Mouse (Mus musculus) liver, embryonic 15.5 days (tissue): ENCODE measurements around the gene Napa. TPM values are rescaled to one million over a fixed set of nuclear protein-coding genes. Genes with fewer than 3 reads are reported as not detected.

ENCODE experiments used
- ATAC-seq: fragments of 200-750 bp; cut with Nextera tagmentation; 2 replicates; pipeline ENCODE4 v1.8.0; 2017; ENCODE audit warnings: moderate number of reproducible peaks, mild to moderate bottlenecking, moderate library complexity; ENCODE audit not compliant: insufficient read depth
- H3K27ac ChIP-seq: fragments of 300-500 bp; sonication (generic); replicated peaks from 2 replicates; pipeline ENCODE4 v1.5.1; 2015; ENCODE audit warnings: mild to moderate bottlenecking, inconsistent platforms
- H3K27me3 ChIP-seq: fragments of 300-500 bp; sonication (generic); 2 replicates; pipeline ENCODE4 v1.6.1; 2015; ENCODE audit warnings: mild to moderate bottlenecking, inconsistent platforms
- H3K36me3 ChIP-seq: fragments of 300-500 bp; sonication (generic); replicated peaks from 2 replicates; pipeline ENCODE4 v1.6.1; 2015; ENCODE audit warnings: moderate library complexity, mild to moderate bottlenecking, inconsistent platforms
- H3K4me1 ChIP-seq: fragments of 300-500 bp; sonication (generic); replicated peaks from 2 replicates; pipeline ENCODE4 v1.6.1; 2015; ENCODE audit warnings: inconsistent platforms
- H3K4me2 ChIP-seq: fragments of 300-500 bp; sonication (generic); 2 replicates; pipeline ENCODE4 v1.6.1; 2015; ENCODE audit warnings: moderate library complexity, mild to moderate bottlenecking, inconsistent platforms
- H3K4me3 ChIP-seq: fragments of 300-500 bp; sonication (generic); replicated peaks from 2 replicates; pipeline ENCODE4 v1.5.1; 2015; ENCODE audit warnings: mild to moderate bottlenecking, inconsistent platforms
- H3K9ac ChIP-seq: fragments of 300-500 bp; sonication (generic); 2 replicates; pipeline ENCODE4 v1.6.1; 2015; ENCODE audit warnings: moderate library complexity, mild to moderate bottlenecking, inconsistent platforms
- H3K9me3 ChIP-seq: fragments of 300-500 bp; sonication (generic); replicated peaks from 2 replicates; pipeline ENCODE4 v1.6.1; 2016; ENCODE audit warnings: inconsistent platforms
- WGBS: fragments of 180-500 bp; shearing (Covaris S2); methylation state at CpG from one replicate; pipeline ENCODE4 v1.1.7; 2015; ENCODE audit warnings: mixed read lengths; ENCODE audit not compliant: insufficient replicate concordance; 5-methylcytosine and 5-hydroxymethylcytosine counted together
- polyA plus RNA-seq: library from polyadenylated mRNA; unstranded; fragments of >200 nt; fragmentation: Nextera tagmentation; extraction: Ambion mirVana; gene quantifications from 2 replicates; pipeline ENCODE4 v1.2.1, GENCODE M21; 2015

The Napa gene
- 159 and 169 TPM in 2 replicates for polyA plus RNA-seq

DNA sequence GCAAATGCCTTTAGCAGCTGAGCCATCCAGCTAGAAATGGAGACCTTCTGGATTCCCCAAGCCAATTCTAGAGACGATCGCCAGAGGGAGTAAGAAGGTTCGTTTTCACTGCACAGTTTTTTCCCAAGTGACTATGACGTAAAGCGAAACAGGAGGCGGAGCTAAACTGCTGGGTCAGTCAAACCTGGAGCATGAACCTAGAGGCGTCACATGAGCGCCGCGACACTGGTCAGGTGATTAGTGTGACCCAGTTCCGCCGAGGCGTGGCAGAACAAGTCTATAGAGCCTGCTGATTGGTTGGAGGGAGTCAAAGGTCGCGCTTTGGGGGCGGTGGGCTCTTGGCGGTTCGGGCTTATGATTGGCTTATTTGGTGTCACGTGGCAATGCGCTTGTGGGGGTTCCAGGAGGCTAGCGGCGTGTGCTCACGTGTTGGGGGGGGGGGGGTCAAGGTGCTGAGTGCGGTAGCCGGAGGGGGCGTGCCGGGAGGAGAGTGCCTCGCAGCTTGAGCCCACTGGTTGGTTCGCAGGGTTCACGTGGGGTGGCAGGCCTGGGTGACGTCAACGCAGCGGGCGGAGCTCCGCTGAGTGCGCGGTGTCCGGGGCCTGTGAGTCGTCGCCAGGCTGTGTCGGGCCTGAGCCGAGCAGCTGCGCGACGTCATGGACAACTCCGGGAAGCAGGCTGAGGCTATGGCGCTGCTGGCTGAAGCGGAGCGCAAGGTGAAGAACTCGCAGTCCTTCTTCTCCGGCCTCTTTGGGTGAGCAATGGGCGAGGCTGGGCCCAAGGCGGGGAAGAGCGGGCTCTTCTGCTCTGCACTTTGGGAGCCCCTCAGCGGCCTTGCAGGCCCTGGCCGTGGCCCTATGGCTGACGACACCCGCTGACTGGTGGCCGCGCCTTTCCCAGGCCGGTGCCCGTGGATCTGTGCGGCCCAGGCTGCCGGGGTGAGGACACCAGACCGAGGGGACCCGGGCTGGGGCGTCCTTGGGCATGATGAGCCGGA lies at the start of gene Napa:
TSS of gene Napa (plus strand) at position 438 of the 997 bp plus-strand sequence.
- peaks cover 52% of the 10 kb centered on the region for H3K4me1 ChIP-seq
- H3K9ac ChIP-seq: peak within 1 kb of the TSS; percentile 94
- ATAC-seq: peak; percentile 94
- H3K36me3 ChIP-seq: peaks cover 31% of the 10 kb centered on the region
- H3K27ac ChIP-seq: peak within 1 kb of the TSS; percentile 96
- H3K9me3 ChIP-seq: no peaks in the 10 kb centered on the region
- 0 out of 2 replicates have a peak, but pooled peaks cover 10% of the 10 kb centered on the region for H3K27me3 ChIP-seq
- WGBS: under 1% methylated on average over 68 of the region's 68 CpGs
- H3K4me2 ChIP-seq: peak within 1 kb of the TSS; percentile 79
- H3K4me3 ChIP-seq: peak within 1 kb of the TSS; percentile 78

DNA sequence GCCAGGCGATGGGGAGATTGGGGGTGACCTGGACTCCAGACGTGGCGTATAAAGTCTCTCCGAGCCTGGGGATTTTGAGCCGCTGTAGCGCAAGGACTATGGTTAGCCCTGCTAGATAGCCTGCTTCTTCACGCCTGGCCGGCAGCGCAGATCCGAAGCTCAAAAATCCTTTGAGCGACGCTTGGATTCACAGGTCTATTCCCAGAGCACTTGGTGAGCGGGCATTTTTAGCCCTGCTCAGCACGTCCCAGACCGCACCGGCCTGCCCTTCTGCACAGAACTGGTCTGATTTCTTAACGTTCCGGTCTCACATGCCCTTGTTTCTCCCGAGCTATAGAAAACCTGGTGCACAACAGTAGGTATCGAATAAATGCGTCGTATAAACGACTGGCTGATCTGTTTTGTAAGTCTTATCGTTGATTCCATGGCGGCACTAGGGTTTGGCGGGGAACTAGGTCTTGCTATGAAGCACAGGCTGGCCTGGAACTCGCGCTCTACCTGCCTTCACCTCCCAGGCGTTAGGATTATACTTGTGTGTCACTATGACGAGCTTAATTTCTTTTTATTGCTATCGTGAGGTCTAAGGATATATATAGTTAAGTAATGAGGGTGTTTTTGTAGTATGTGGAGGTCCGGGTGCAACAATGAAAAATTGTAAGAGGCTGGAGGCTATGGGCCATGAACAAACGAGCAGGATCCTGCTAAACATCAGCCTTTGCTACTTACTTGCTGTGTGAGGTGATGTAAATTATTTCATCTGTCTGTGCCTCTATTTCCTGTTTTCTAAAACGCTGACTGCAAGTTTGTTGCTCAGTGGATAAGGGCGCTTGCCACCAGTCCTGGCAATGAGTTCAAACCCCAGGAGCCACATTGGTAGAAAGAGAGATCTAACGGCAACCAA lies 49.3 kb upstream of the Napa start:
- H3K4me3 ChIP-seq: peak overlapping the region; percentile 88
- peak overlapping the region; percentile 91 for H3K27ac ChIP-seq
- H3K9me3 ChIP-seq: no peaks in the 10 kb centered on the region
- peak; percentile 1; the same call in 1 of the 2 replicates for ATAC-seq
- no peaks in the 10 kb centered on the region; the same call in 1 of the 2 replicates for H3K36me3 ChIP-seq
- H3K4me1 ChIP-seq: peaks cover 84% of the 10 kb centered on the region
- peak overlapping the region; percentile 95 for H3K9ac ChIP-seq
- WGBS: 4% methylated on average over 36 of the region's 36 CpGs
- H3K4me2 ChIP-seq: peak overlapping the region; percentile 99
- no peaks in the 10 kb centered on the region for H3K27me3 ChIP-seq

DNA sequence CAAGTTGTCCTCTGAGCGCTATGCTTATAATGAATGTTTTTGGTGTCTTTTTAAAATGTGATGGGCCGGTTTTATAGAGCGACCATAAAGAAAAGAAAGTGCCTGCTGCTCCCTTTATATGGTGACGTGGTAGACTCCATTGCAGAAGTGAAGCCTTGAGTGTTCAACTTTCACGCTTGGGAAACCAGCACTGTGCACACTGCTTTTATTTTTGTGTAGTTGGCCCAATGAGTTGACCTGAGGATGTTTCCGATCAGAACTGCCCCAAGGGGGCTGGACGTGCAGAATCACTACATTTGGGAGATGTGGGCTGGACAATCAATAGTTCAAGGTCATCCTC lies 48.7 kb upstream of the Napa start:
- 50% methylated on average over 7 of the region's 7 CpGs for WGBS
- Histone ChIP-seq H3K4me1 (peaks cover 80% of the 10 kb centered on the region), H3K27ac (peak overlapping the region; percentile 91), H3K27me3 (no peaks in the 10 kb centered on the region), H3K36me3 (no peaks in the 10 kb centered on the region; the same call in 1 of the 2 replicates), H3K9me3 (no peaks in the 10 kb centered on the region), H3K9ac (peak overlapping the region; percentile 95), H3K4me3 (peak overlapping the region; percentile 88), H3K4me2 (peak overlapping the region; percentile 99)
- no peak for ATAC-seq

DNA sequence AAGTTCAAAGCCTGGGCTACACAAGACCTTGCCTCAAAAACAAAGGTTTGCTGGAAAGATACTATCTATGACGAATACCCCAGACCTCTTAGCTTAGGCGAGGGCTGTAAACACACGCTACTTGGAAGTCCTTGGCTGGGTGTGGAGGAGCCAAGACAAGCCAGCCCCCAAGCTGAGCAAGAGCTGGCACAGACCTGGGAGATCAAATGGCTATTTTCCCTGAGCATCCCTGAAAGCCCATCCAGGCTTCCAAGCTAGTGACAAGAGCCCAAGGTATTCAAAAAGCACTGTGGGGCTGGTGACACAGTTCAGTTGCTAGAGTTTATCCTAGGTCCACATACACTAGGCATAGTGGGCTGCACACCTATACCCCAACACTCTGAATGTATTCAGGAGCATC lies 47.7 kb upstream of the Napa start:
- no peaks in the 10 kb centered on the region for H3K27me3 ChIP-seq
- 75% methylated on average over 3 of the region's 3 CpGs for WGBS
- no peak for ATAC-seq
- no peaks in the 10 kb centered on the region; the same call in 1 of the 2 replicates for H3K36me3 ChIP-seq
- peak overlapping the region; percentile 91; the same call in 1 of the 2 replicates for H3K27ac ChIP-seq
- H3K4me3 ChIP-seq: peak overlapping the region; percentile 88; the same call in 1 of the 2 replicates
- 0 out of 2 replicates have a peak overlapping the region, but pooled peaks have one; percentile 95 for H3K9ac ChIP-seq
- peak overlapping the region; percentile 99 for H3K4me2 ChIP-seq
- peaks cover 69% of the 10 kb centered on the region for H3K4me1 ChIP-seq
- no peaks in the 10 kb centered on the region for H3K9me3 ChIP-seq

DNA sequence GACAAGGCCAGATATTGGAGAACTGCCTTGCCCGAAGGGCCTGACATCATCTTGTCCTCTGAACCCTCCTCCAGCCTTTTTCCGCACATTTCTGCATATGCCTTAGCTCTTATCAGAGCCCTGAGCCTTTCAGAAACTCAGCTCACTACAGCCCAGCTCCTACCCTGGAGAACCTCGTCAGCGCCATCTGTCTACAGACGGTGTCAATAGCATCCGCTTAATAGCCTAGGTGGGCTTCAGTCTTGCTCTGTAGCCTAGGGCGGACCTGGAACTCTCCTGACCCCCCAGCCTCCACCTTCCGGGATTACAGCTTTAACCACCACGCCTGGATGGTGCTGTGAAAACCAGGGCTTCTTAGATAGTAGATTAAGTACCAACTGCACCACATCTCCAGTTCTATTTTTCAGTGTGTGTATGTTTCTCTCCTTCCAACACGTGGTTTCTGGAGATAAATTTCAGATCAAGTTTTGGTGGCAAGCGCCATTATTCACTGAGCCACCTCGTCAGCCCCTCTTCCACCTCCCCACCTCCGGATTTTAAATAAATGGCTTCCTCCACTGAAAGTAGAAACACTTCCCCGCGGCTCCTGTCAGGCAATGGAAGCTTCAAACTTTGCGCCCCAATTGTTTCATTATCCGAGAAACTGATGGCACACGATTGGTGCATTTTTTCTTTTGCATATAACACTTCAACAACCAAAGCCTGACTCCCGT lies 46.2 kb upstream of the Napa start:
- Histone ChIP-seq H3K36me3 (no peaks in the 10 kb centered on the region; the same call in 1 of the 2 replicates), H3K4me1 (peaks cover 59% of the 10 kb centered on the region), H3K27me3 (no peaks in the 10 kb centered on the region), H3K4me2 (peak overlapping the region; percentile 99), H3K9me3 (no peaks in the 10 kb centered on the region), H3K4me3 (peak overlapping the region; percentile 76), H3K9ac (peak overlapping the region; percentile 76), H3K27ac (peak overlapping the region; percentile 96)
- peak; percentile 23 for ATAC-seq
- under 1% methylated on average over 19 of the region's 19 CpGs for WGBS

DNA sequence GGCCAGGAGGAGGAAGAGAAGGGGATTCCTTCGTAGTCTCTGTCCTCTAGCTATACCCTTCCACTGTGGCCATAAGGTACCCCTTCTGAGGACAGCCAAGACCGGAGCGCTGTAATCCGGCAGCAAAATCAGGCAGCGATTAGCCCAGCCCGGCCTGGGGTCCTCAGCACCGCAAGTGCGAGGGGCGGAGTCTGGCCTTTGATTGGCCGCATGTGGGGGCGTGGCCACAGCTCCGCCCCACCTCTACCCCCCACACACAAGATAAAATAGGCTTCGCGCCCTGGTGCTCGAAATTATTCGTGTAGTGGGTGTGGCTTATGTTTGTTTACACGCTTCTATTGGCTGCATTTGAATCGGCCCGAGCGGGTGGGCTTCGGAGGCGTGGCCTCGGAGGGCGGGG lies 45.6 kb upstream of the Napa start:
- Histone ChIP-seq H3K4me2 (peak overlapping the region; percentile 99), H3K4me3 (peak overlapping the region; percentile 76), H3K27ac (peak overlapping the region; percentile 96), H3K36me3 (no peaks in the 10 kb centered on the region; the same call in 1 of the 2 replicates), H3K9ac (peak overlapping the region; percentile 76), H3K27me3 (no peaks in the 10 kb centered on the region), H3K9me3 (no peaks in the 10 kb centered on the region), H3K4me1 (peaks cover 55% of the 10 kb centered on the region)
- under 1% methylated on average over 24 of the region's 24 CpGs for WGBS
- peak; percentile 83 for ATAC-seq

DNA sequence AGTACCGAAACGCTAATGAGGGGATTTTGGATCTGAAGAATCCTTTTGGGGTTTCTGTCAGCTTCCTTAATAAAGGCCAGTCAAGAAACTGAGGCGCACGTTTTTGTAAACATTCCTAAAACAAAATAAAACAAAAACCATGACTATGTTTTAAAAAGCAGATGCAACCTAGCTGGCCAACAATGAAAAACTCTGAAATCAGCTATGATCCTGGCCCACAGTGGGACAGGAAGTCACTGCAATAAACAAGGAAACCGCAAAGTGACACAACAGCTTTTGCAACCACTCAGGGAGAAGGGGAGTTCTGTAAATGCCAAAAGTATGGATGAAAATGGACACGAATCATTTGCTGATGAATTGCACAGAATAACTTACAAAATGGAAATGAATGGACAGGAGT lies 45.2 kb upstream of the Napa start:
- Histone ChIP-seq H3K4me1 (peaks cover 55% of the 10 kb centered on the region), H3K9ac (peak overlapping the region; percentile 45), H3K4me2 (peak overlapping the region; percentile 99), H3K4me3 (peak overlapping the region; percentile 76), H3K9me3 (no peaks in the 10 kb centered on the region), H3K36me3 (no peaks in the 10 kb centered on the region; the same call in 1 of the 2 replicates), H3K27me3 (0 out of 2 replicates have a peak, but pooled peaks cover 1% of the 10 kb centered on the region), H3K27ac (peak overlapping the region; percentile 96)
- 1% methylated on average over 6 of the region's 6 CpGs for WGBS
- no peak for ATAC-seq

DNA sequence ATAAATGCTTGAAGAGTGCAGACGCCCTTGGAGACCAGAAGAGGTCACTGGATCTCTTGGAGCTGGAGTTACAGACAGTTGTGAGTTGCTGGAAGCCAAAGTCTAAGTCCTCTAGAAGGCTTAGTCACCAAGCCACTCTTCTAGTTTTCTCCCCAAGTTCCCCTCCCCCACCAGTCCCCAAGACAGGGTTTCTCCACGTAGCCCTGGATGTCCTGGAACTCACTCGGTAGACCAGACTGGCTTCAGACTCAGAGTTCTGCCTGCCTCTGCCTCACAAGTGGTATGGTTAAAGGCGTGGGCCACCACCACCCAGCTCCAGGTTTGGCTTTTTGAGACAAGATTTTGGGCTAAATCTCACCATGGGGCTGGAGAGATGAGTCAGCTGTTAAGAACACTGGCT lies 43.3 kb upstream of the Napa start:
- Histone ChIP-seq H3K4me2 (no peak overlapping the region), H3K27me3 (0 out of 2 replicates have a peak, but pooled peaks cover 5% of the 10 kb centered on the region), H3K9me3 (no peaks in the 10 kb centered on the region), H3K36me3 (no peaks in the 10 kb centered on the region; the same call in 1 of the 2 replicates), H3K4me3 (no peak overlapping the region), H3K27ac (no peak overlapping the region), H3K4me1 (peaks cover 39% of the 10 kb centered on the region), H3K9ac (no peak overlapping the region)
- WGBS: 41% methylated on average over 4 of the region's 4 CpGs
- ATAC-seq: no peak

DNA sequence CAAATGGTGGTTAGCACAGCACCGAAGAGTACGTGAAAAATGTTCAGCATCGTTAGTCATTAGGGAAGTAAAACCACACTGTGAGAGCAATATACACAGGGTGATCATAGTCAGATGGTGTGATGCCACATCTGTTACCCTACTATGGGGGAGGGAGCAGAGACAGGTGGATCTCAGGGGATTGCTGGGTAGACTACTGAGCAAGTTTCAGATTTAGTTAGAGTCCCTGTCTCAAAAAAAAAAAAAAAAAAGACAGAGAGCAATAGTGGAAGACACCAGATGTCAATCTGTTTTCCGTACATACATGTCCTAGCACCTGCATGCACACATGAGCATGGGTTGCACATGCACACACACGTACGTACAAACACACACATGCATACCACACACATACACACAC lies 42.6 kb upstream of the Napa start:
- Histone ChIP-seq H3K36me3 (no peaks in the 10 kb centered on the region), H3K27me3 (peaks cover 10% of the 10 kb centered on the region; the same call in 1 of the 2 replicates), H3K9ac (no peak overlapping the region), H3K27ac (no peak overlapping the region), H3K4me3 (no peak overlapping the region), H3K9me3 (no peaks in the 10 kb centered on the region), H3K4me1 (peaks cover 32% of the 10 kb centered on the region), H3K4me2 (no peak overlapping the region)
- no peak for ATAC-seq
- 65% methylated on average over 6 of the region's 6 CpGs for WGBS
